Mouse (Mus musculus) embryonic facial prominence, embryonic 13.5 days (tissue): ENCODE measurements around the gene Mab21l3. TPM values are rescaled to one million over a fixed set of nuclear protein-coding genes. Genes with fewer than 3 reads are reported as not detected.
"Not testable (repeated sequence)": the region's sequence is repeated elsewhere in the genome, so short reads cannot be mapped to it uniquely, and the experiment has no call there.

Experiments
- ATAC-seq: fragments of 200-750 bp; cut with Nextera tagmentation; 2 replicates; pipeline ENCODE4 v1.8.0; 2017; ENCODE audit warnings: low read depth; ENCODE audit not compliant: insufficient number of reproducible peaks, insufficient read depth, low FRiP score, low TSS enrichment
- H3K27ac ChIP-seq: fragments of 300-500 bp; sonication (generic); 2 replicates; pipeline ENCODE4 v1.5.1; 2015; ENCODE audit warnings: moderate library complexity, mild to moderate bottlenecking, inconsistent platforms
- H3K27me3 ChIP-seq: fragments of 300-500 bp; sonication (generic); 2 replicates; pipeline ENCODE4 v1.6.1; 2015; ENCODE audit warnings: mild to moderate bottlenecking, inconsistent platforms
- H3K36me3 ChIP-seq: fragments of 300-500 bp; sonication (generic); 2 replicates; pipeline ENCODE4 v1.6.1; 2015; ENCODE audit warnings: mild to moderate bottlenecking, inconsistent platforms
- H3K4me1 ChIP-seq: fragments of 300-500 bp; sonication (generic); 2 replicates; pipeline ENCODE4 v1.6.1; 2015; ENCODE audit warnings: inconsistent platforms
- H3K4me2 ChIP-seq: fragments of 300-500 bp; sonication (generic); 2 replicates; pipeline ENCODE4 v1.6.1; 2015; ENCODE audit warnings: moderate library complexity, mild to moderate bottlenecking, inconsistent platforms
- H3K4me3 ChIP-seq: fragments of 300-500 bp; sonication (generic); 2 replicates; pipeline ENCODE4 v1.5.1; 2015; ENCODE audit warnings: mild to moderate bottlenecking, inconsistent platforms
- H3K9ac ChIP-seq: fragments of 300-500 bp; sonication (generic); 2 replicates; pipeline ENCODE4 v1.6.1; 2015; ENCODE audit warnings: mild to moderate bottlenecking, inconsistent platforms
- H3K9me3 ChIP-seq: fragments of 300-500 bp; sonication (generic); 2 replicates; pipeline ENCODE4 v1.6.1; 2016; ENCODE audit warnings: inconsistent platforms
- WGBS: fragments of 180-500 bp; shearing (Covaris S2); methylation state at CpG from one replicate; pipeline ENCODE4 v1.1.7; 2015; ENCODE audit warnings: mixed read lengths; 5-methylcytosine and 5-hydroxymethylcytosine counted together
- polyA plus RNA-seq: library from polyadenylated mRNA; unstranded; fragments of >200 nt; fragmentation: Nextera tagmentation; extraction: Ambion mirVana; gene quantifications from 2 replicates; pipeline ENCODE4 v1.2.1, GENCODE M21; 2015

The Mab21l3 gene
- polyA plus RNA-seq, 1 experiment from 2014 or later: 2.0 TPM

DNA sequence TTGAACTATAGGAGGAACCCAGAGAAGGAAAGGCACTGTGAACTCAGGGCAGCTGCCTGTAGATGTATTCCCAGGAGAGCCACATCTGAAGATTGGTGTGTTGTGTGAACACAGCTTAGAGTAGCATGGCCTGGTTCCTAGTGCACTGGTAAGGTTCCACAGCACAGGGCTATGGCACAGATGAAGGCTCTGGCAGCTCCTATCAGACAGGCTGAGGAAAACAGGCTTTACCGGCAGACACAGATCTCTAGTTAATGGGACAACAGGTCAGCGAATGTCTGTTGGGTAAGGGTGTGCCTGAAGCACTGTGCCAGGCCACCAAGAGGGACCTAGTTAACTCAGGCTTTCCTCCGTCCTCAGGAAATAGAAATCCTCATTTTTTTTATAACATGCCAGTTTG is 11.8 kb downstream of the Mab21l3 start:
- 84% methylated on average over 3 of the region's 3 CpGs for WGBS
- Histone ChIP-seq H3K9me3 (no peaks in the 10 kb centered on the region), H3K27me3 (no peaks in the 10 kb centered on the region), H3K27ac (peak overlapping the region; percentile 78; the same call in 1 of the 2 replicates), H3K4me2 (no peak overlapping the region), H3K36me3 (no peaks in the 10 kb centered on the region), H3K4me3 (no peak overlapping the region), H3K9ac (no peak overlapping the region), H3K4me1 (peaks cover 23% of the 10 kb centered on the region)
- no peak for ATAC-seq

DNA sequence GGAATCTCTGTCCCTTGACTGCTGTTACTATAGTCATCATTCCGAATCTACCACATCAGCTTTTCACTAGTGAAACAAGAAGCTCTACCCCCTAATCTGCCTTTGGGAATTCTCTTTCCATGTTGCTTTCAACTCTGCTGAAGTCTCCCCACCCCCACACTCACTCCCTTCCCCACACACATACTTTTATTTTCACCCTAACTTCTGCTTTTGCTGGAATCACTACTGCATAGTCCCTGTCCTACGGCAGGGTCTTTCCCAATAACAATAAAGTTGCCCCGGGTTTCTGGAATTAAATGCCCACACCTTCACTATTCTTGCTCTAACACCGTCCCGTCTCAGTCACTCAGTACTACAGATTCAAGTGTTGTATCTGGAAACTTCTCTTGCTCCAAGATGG is 12.2 kb downstream of the Mab21l3 start:
- peak overlapping the region; percentile 29 for H3K4me3 ChIP-seq
- H3K4me2 ChIP-seq: peak overlapping the region; percentile 58
- peak overlapping the region; percentile 51 for H3K9ac ChIP-seq
- no peak for ATAC-seq
- WGBS: 64% methylated on average over 5 of the region's 5 CpGs
- H3K27me3 ChIP-seq: no peaks in the 10 kb centered on the region
- no peaks in the 10 kb centered on the region for H3K9me3 ChIP-seq
- H3K4me1 ChIP-seq: peaks cover 27% of the 10 kb centered on the region
- H3K27ac ChIP-seq: peak overlapping the region; percentile 78
- no peaks in the 10 kb centered on the region for H3K36me3 ChIP-seq

DNA sequence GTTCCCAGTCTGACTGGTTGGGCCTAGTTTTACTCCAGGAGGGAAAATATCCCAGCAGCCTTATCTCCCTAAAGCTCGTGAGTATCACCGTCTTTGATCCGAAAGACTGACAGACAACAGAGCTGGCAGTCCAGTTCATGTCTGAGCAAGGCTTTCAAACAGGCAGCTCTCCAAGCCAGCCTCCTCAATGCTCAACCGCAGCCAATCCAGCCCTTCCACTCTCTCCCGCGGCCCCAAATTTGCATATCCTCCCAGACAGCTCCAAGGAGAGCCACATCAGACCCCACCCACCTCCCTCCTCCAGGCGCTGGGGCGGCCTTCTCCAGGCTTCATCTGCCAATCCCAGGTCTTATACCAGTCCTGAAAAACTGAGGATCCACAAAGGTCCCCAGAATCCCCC is 12.7 kb downstream of the Mab21l3 start:
- Histone ChIP-seq H3K36me3 (no peaks in the 10 kb centered on the region), H3K4me1 (peaks cover 29% of the 10 kb centered on the region), H3K27me3 (no peaks in the 10 kb centered on the region), H3K9ac (peak overlapping the region; percentile 51), H3K9me3 (no peaks in the 10 kb centered on the region), H3K4me2 (peak overlapping the region; percentile 58), H3K4me3 (peak overlapping the region; percentile 29), H3K27ac (peak overlapping the region; percentile 78)
- under 1% methylated on average over 8 of the region's 8 CpGs for WGBS
- ATAC-seq: peak; percentile 91

DNA sequence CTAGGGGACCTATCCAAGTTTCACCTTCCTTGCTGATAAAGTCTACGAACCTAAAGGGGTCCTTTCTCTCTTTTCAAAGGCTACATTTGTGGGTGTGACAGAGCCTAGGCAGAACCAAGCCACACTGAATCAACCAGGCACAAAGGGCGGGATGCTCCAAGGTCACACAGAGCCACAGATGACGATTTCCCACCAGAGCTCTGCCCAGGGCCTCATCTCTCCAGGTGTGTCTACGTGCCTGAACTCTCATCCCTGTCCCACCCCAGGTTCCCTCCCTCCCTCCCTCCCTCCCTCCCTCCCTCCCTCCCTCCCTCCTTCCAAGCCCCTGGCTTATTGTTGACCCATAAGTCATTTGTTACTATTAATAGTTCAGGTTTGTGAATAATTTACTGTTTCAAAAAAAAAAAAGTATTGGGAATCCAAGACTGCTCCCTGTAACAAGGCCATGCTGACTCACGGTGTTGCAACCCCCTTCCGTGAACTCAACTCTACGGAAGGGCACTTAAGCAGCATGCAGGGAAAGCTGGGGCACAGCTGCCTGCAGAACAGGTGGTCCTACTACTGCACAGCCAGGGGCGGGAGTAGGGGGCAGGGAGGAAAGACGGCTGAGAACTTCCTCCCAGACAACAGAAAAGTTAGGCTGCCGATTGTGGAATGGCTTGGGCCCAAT is 17.4 kb downstream of the Mab21l3 start:
- H3K4me1 ChIP-seq: peaks cover 27% of the 10 kb centered on the region
- no peaks in the 10 kb centered on the region for H3K36me3 ChIP-seq
- no peak overlapping the region for H3K4me2 ChIP-seq
- no peak overlapping the region for H3K27ac ChIP-seq
- no peak overlapping the region for H3K4me3 ChIP-seq
- no peaks in the 10 kb centered on the region for H3K9me3 ChIP-seq
- H3K27me3 ChIP-seq: no peaks in the 10 kb centered on the region
- 21% methylated on average over 10 of the region's 10 CpGs for WGBS
- peak overlapping the region; percentile 37; the same call in 1 of the 2 replicates for H3K9ac ChIP-seq
- ATAC-seq: no peak

DNA sequence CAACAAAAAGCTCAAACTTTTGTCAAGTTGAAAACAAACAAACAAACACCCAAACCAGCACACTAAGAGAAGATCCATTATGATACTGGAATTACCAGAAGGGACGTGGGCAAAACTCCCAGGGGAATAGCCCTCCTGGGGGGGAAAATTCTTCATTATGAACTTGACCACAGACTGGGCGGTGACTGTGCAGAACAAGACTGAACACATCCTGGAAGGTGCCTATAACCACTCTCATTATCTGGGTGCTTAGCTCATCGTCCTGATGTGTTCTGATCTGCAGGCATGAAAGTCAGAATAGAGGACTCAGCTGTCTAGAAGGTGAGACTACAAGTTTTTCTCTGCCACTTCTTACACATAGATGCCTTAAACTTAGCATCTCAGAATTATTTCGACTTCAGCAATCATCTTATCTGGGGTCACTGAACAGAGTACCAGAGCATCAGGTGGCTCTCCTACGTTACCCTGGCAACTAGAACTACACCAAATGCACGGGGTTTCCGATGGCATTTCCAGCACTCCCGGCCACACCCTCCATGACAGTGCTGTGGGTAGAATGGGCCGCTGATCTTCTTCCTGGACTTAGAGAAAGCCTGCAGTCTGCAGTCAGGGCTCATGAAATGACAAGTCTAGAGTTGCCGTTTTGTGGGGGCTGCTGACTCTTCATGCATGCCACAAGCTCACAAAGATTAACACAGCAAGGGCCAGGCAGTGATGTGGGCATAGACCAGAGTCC is 18.7 kb downstream of the Mab21l3 start:
- no peak for ATAC-seq
- H3K36me3 ChIP-seq: no peaks in the 10 kb centered on the region
- H3K27ac ChIP-seq: no peak overlapping the region
- no peaks in the 10 kb centered on the region for H3K9me3 ChIP-seq
- H3K4me1 ChIP-seq: peaks cover 20% of the 10 kb centered on the region
- no peak overlapping the region for H3K4me2 ChIP-seq
- H3K4me3 ChIP-seq: no peak overlapping the region
- H3K27me3 ChIP-seq: no peaks in the 10 kb centered on the region
- no peak overlapping the region for H3K9ac ChIP-seq
- WGBS: 73% methylated on average over 10 of the region's 10 CpGs

DNA sequence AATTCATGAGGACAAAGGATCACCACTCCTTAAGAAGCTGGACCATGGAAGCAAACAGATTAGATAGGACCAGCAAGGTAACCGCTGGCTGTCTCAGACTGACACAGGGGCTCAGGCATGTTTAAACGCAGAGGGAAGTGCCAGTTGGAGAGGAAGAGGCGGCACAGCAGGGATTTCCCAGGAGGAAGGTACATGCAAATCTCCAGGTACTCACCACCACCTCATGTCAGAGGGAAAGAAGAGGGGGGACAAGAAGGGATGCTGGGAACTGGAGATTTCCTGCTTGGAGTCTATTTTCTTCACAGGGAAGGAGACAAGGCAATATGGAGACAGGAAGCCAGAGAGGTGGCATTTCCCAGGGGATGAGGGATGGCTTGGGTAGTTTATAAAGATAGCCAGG is 20.2 kb downstream of the Mab21l3 start:
- H3K9ac ChIP-seq: no peak overlapping the region
- 41% methylated on average over 3 of the region's 3 CpGs for WGBS
- no peak for ATAC-seq

DNA sequence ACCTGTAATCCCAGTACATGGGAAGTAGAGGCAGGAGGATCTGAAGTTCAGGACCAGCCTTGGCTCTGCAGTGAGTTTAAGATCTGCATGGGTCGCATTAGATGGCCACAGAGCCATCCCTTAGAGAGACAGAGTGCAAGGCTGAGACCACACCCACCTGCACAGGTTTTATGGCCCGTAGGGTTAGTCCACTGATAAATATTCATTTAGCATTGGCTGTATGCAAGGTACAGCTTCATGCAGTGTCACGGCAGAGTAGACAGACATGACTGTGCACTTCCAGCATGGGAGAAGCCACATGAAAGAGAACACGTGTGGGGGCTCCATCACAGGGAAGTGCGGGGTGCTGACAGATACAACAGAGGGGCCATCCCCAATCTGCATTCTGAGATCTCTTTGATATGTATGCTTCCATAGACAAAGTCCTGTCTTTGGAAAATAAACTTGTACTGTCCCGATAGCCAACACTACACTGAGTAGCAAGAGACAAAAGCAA is 21.5 kb downstream of the Mab21l3 start:
- ATAC-seq: no peak; the same call in 1 of the 2 replicates
- H3K4me2 ChIP-seq: no peak overlapping the region
- peaks cover 15% of the 10 kb centered on the region for H3K4me1 ChIP-seq
- no peak overlapping the region for H3K27ac ChIP-seq
- H3K4me3 ChIP-seq: no peak overlapping the region
- WGBS: 79% methylated on average over 6 of the region's 6 CpGs
- no peak overlapping the region for H3K9ac ChIP-seq
- H3K27me3 ChIP-seq: no peaks in the 10 kb centered on the region
- no peaks in the 10 kb centered on the region for H3K36me3 ChIP-seq
- H3K9me3 ChIP-seq: no peaks in the 10 kb centered on the region

More for the DNA sequence above, 20.2 kb downstream of the Mab21l3 start:
- Histone ChIP-seq H3K27ac (no peak overlapping the region), H3K4me1 (peaks cover 17% of the 10 kb centered on the region), H3K36me3 (no peaks in the 10 kb centered on the region), H3K27me3 (no peaks in the 10 kb centered on the region), H3K4me2 (no peak overlapping the region), H3K4me3 (no peak overlapping the region), H3K9me3 (no peaks in the 10 kb centered on the region)

DNA sequence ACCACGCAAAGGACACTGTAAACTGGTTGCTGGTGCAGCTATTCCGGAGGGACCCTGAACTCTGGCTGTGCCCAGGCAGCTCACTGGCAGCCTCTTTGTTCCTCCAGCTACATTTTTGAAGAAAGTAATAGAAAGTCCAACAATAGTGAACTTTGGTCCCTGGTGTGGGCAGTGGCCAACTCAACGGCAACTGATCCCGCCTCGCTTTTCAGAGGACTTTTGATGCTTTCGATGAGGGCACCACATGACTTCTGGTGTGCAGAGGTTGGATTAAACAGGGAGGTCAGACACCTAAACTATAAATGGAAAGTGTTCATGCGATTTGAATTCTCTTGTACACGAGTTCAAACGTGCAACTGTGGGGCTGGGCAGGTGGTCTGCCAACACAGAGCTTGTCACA is 24.4 kb downstream of the Mab21l3 start:
- Histone ChIP-seq H3K4me3 (no peak overlapping the region), H3K4me2 (no peak overlapping the region), H3K9me3 (no peaks in the 10 kb centered on the region), H3K27ac (no peak overlapping the region), H3K4me1 (peaks cover 6% of the 10 kb centered on the region; the same call in 1 of the 2 replicates), H3K36me3 (peaks cover under 1% of the 10 kb centered on the region), H3K9ac (no peak overlapping the region), H3K27me3 (no peaks in the 10 kb centered on the region)
- WGBS: 81% methylated on average over 9 of the region's 9 CpGs
- ATAC-seq: no peak

DNA sequence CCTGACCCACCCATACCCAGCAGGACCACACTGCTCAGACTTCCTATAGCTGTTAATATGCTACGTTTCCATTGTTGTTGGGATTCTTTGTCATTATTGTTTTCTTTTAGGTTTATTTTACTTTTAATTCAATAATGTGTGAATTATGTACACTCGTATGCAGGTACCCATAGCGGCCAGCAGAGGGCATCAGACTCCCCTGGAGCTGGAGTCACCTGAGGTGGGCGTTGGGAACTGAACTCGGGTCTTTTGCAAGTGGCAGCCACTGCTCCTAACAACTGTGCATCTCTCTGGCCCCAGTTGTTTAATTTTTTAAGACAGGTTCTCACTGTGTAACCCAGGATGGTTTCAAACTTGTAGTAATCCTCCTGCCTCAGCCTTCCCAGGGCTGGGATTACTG is 26.7 kb downstream of the Mab21l3 start:
- Histone ChIP-seq H3K4me2 (no peak overlapping the region), H3K9me3 (no peaks in the 10 kb centered on the region; the same call in none of the 2 replicates), H3K36me3 (peaks cover 12% of the 10 kb centered on the region), H3K27ac (no peak overlapping the region), H3K4me3 (no peak overlapping the region), H3K27me3 (no peaks in the 10 kb centered on the region), H3K4me1 (peaks cover 6% of the 10 kb centered on the region; the same call in 1 of the 2 replicates), H3K9ac (no peak overlapping the region)
- WGBS: 80% methylated on average over 5 of the region's 5 CpGs
- ATAC-seq: no peak

DNA sequence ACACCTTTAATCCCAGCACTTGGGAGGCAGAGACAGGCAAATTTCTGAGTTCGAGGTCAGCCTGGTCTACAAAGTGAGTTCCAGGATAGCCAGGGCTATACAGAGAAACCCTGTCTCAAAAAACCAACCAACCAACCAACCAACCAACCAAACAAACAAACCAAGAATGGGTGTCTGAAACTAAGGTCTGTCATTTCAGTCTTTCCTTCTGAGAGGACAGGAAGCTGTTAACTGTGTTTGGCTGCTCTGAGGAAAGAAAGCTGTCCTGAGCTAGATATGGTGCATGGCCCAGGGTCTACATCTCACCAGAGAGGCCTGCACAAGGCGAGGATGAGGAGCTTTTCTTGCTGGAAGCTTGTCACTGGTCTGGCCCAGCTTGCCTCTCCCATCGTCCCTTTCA is 28.1 kb downstream of the Mab21l3 start:
- not testable (repeated sequence) for ATAC-seq, H3K4me3 ChIP-seq, H3K27ac ChIP-seq, H3K9ac ChIP-seq, H3K4me2 ChIP-seq, H3K27me3 ChIP-seq, H3K4me1 ChIP-seq, H3K9me3 ChIP-seq
- 63% methylated on average over 3 of the region's 3 CpGs for WGBS
- H3K36me3 ChIP-seq: peaks cover 12% of the 10 kb centered on the region

DNA sequence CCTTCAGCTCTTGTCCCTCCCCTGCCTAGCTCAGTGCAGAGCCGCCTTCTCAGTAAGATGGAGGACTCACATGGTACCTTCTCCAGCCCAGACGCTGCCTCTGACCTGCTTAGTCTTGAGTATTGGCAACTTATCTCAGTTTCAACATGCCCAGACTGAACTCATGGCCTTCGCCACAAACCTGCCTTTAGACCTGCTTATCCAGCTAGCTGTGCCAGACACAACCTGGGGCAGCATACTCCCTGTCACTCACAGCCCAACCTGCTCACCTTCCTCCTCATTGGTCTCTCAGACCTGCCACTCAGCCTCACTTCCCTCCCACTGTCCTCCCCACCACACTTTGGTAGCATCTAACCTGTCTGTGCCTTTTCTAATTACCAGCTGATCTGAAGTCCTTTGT is 32.8 kb downstream of the Mab21l3 start:
- H3K9me3 ChIP-seq: no peaks in the 10 kb centered on the region; the same call in none of the 2 replicates
- H3K9ac ChIP-seq: no peak overlapping the region
- 64% methylated on average over 3 of the region's 3 CpGs for WGBS
- no peak overlapping the region for H3K4me2 ChIP-seq
- H3K27me3 ChIP-seq: no peaks in the 10 kb centered on the region
- ATAC-seq: no peak
- peaks cover 12% of the 10 kb centered on the region for H3K36me3 ChIP-seq
- no peak overlapping the region for H3K27ac ChIP-seq
- peaks cover 4% of the 10 kb centered on the region for H3K4me1 ChIP-seq
- H3K4me3 ChIP-seq: no peak overlapping the region

DNA sequence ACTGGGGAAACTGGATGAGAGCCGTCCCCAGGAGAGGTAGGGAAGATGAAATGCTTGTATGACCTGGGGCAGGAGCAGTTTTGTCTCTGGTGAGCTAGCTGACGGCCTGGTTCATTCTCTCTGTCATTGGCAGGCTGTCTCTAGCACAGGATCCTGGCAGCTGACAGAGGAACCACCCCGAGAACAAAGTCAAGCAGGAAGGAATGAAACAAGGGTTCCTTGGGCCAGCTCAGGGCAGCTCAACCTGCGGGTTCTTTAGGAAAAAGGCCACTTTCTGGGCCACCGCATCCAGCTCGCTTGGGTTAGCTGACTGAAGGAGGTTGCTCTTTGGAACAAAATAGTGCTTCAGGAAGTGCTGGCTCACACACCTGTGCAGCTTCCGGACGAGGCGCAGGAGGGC is 34.0 kb downstream of the Mab21l3 start:
- H3K36me3 ChIP-seq: peaks cover 12% of the 10 kb centered on the region

More for the DNA sequence above, 34.0 kb downstream of the Mab21l3 start:
- no peaks in the 10 kb centered on the region; the same call in none of the 2 replicates for H3K9me3 ChIP-seq
- peaks cover 4% of the 10 kb centered on the region for H3K4me1 ChIP-seq
- no peak for ATAC-seq
- no peak overlapping the region for H3K4me3 ChIP-seq
- no peaks in the 10 kb centered on the region for H3K27me3 ChIP-seq
- no peak overlapping the region for H3K9ac ChIP-seq
- H3K27ac ChIP-seq: no peak overlapping the region
- no peak overlapping the region for H3K4me2 ChIP-seq
- WGBS: 79% methylated on average over 9 of the region's 9 CpGs
